Mouse (Mus musculus) lung, postnatal 36 days (tissue): ENCODE measurements around the gene Atp2a2.
A peak's percentile ranks its signal among the peaks of the same experiment; 100 is the strongest.

Experiments
- DNase-seq: peaks from one replicate; pipeline ENCODE4 v3.0.0; 2022; ENCODE audit warnings: mixed read lengths

The Atp2a2 gene

DNA sequence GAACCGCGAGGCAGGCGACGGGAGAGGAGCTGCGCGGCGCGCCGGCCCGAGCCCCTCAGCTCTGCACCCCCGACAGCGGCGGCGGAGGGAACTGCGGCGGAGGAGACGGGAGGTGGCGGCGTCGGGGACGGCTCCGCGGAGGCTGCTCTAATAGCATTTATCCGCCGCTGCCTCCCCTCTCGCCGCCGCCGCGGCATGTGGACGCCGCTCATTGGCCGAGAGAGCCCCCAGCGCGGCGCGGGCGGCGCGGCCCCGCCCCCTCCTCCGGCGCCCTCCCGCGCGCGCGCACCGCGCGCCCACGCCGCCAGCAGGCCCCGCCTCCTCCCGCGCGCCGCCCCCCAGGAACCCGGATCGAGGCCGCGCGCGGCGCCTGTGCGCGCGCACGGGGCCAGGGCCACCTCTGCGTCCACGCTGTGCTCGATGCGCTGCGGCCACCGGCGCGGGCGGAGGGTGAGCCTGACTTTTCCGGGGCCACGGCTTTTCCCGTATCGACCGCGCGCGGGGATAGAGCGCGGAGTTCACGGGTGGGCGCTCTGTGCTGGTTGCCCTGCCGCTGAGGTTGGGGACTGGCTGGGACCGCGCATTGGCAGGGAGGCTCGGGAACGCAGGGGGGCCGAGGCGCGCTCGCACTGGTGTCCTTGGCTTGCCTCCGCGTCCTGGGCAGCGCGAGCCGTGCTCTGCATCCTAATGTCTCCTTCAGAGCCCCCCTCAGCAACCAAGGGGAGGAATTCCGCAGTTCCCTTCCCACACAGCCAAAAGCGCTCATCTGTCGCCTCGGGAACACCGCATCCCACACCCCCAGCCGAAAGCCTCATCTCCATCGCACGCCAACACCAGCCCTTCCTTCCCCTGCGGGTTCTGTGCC lies at the start of gene Atp2a2:
TSS of gene Atp2a2 (minus strand) at position 149 of the 865 bp plus-strand sequence.
- peak; percentile 92 for DNase-seq

DNA sequence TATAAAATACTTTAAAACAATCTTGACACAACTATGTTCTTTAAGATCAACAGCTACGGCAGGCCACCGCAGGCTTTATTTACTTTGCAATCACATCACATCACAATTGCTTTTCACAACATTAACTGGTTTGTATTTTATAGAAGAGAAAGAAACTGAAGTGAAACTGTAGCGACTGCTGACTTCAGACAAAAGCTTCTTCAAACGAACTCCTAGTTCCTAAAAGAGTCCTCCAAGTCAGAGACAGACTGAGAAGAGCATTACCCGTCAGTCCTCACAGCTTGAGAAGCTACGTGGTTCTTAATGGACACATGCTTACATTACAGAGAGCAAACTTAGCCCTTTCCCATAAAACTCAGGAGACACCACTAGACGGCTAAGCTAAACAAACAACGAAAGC lies 48.4 kb upstream of the Atp2a2 start:
- DNase-seq: no peak

DNA sequence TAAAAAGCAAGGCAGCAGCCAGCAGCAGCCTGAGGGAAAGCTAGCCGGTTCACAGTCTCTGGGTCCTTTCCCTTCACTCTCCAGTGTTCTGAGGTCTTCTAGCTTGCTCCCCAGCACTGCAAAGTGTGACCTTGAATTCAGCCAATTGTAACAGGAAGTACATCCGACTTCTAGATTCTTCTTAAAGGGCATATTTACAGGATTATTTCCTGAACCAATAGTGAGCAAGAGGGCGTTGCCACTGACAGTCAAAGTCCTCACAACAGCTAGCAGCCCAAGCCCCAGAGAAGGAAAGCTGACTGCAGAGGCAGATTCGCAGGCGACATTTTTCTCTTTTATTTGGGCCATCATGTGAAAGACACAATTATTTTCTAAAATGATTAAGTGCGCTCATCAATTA lies 46.6 kb upstream of the Atp2a2 start:
- DNase-seq: peak; percentile 73

DNA sequence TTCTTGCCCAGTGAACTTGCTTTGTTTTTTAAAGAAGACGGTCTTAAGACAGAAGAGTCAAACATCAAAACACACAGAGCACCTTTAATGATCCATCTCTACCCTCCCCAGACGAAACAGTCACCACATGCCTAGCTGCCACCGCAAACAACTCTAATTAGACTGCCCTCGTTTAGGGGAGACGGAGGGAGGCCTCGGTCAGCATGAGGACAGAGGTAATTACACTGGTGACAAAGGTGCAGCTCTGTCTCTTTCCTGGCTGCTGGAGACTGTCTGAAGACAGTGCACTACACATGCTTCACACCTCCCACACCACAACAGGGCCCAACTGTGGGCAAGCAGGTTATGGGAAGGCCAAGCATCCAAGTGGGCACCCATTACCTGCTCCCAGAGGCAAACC lies 45.8 kb upstream of the Atp2a2 start:
- DNase-seq: no peak

DNA sequence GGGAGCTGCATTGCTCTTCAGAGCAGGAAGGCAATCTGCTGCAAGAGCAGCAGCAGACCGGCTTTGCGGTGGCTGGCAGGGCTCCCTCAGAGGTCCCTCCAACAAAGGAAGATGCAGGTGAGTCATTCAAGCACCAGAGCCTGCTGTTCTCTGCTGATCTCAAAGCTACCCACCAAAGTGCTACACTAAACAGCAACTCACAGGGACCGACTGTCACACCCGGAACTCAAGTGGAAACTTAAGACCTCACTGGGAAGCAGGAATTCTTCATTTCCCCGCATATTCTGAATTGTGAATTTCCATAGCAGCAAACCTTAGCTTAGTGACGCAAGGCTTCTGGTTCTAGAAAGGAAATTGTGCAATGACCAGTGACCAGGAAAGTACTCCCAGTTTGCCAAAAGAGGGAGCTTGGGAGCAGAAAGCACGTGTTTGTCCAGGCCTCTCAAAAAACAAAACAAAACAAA lies 45.3 kb upstream of the Atp2a2 start:
- DNase-seq: peak; percentile 86

DNA sequence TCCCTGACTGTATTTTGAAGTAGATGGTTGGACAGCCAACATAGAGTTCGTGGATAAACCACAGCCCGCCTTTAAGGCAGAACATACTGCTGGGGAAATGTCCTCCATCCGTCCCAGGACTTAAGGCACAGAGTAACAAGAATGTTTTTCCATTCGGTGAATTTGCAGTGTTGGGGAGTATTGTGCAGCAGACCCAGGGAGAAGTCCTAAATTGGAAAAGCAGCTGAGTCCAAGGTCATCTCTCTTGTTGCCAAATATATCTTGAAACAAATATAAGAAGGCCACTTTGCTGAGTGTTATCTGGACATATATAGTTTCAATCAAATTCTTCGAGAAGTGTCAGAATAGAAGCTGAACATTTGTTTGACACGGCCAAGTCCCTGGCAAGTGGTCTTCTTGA lies 41.4 kb upstream of the Atp2a2 start:
- no peak for DNase-seq

DNA sequence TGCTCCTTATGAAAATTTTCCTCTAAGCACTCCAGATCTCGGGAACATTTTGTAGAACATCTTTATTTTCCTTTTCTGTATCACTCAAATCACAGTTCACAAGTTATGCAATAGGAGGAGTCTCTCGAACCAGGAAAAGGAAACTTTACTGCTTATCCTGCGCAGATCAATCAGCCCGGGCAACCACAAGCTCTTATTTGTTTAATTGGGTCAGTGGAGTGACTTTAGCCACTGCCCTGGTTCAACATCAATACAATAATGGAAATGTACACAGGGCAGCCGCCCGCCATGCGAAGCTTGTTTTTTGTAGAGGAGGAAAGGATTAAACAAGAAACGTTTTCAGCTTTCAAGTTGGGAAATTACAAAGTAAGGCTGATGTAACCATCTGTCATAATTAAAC lies 39.8 kb upstream of the Atp2a2 start:
- DNase-seq: no peak

DNA sequence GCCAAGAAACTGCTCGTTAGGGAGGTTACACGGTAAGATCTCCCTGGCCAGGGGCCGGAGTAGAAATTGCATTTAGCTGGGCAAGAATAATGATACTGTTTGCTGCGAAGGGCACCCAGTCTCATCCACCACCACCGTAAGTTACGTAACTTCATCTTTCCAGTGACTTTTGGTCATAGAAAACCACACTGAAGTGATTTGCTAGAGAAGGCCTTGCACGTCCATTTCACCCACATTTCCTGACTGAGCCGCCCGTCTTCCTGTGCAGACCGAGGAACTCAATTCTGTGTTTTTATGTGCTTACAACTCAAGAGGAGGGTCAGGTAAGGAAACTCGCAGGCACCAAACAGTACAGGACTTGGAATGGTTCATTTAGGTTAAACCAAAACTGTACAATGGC lies 36.1 kb upstream of the Atp2a2 start:
- DNase-seq: no peak

DNA sequence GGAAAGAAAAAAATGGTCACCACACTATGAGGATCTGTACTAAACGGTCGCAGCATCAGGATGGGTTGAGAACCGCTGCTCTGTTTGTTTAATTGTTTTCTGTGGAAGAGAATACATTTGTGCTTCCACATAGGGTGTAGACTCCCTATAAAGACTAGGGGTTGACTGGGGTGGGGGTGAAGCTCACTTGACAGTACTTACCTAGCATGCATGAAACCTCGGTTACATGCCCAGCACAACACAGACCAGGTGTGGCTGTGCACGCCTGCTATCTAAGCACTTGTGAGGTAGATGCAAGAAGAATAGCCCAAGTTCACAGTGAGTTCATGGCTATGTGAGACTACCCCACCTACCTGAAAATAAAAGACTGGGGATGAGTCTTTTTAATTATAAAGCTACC lies 35.6 kb upstream of the Atp2a2 start:
- no peak for DNase-seq

DNA sequence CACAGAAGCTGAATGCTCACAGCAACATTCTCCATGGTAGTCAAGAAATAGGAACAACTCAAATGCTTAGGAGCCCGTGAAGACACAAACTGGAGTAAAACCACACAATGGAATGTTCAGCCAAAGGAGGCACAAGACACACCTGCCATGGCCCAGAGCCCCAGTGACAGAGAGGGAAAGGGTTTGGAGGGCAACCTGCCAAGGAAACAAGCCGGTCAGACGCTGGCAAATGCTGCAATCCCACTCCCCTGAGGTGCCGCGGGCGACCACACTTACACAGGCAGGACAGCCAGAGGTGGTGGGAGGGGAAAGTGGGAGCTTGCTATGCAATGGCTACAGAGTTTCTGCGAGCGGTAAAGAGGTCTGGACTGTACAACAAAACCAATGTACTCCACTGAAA lies 31.9 kb upstream of the Atp2a2 start:
- no peak for DNase-seq

DNA sequence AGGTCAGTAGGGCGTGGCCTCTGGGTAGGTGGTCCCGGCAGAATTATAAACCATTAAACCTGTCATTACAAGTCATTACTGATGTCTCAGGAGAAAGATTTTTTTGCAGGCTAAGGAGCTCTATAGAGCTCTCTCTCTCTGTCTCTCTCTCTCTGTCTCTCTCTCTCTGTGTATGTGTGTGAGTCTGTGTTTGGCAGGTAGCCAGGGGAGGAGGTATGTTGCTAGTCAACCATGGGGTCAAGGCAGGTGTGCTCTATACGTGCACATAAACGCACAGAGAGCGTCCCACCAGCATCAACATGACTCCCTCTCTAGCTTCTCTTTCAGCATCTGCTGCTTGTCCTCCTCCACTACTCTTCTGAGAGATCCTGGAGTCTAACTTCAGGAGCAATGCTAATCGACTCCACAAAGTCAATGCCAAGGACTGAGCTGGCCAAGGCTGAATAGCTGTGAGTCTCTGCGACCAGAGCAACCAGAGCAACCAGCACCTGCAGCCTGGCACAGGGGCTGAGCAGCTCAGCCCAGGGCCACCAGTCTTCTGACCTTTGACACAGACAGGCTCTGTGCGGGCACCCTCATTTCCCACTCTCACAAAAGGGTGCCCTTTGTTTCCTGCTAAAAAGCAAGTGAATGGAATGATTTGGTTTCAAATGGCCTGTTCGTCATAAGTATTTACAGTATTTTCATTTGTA lies 28.0 kb upstream of the Atp2a2 start:
- no peak for DNase-seq

DNA sequence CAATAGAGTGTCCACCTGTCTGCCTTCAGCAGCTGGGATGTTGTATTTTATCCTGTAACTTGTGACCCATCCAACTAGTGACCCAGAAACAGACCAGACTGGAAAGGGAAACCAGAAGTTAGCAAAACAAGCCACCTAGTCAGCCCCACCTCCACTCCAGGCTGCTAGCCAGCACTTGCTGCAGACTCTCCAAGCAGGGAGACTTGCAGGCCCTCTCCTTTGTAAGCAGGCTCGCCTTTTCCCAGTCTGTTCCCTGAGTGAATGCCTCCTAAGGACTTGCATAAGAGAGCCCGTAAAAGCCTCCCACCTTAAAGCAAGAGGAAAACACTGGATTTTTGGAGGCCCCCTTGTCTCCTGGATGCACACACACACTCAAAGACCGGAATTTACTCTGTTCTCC lies 27.3 kb upstream of the Atp2a2 start:
- peak; percentile 83 for DNase-seq

DNA sequence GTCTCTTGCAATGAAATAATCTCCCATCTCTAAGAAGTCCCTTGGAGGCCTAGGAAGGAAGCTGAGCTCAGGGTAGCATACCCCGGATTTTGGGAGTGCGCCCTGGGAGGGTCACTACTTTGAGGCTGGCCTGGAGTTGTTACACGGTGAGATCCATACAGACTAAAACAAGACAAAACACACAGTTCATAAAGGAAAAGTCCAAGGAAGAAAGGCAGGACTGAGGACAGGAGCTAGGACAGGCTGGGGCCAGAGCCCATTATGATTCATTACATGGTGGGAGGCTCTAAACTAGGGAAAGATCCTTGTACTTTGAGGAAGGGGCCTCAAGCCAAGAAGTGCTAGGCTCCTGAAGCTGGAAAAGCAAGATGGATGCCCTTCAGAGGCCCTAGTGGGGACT lies 26.6 kb upstream of the Atp2a2 start:
- DNase-seq: no peak

DNA sequence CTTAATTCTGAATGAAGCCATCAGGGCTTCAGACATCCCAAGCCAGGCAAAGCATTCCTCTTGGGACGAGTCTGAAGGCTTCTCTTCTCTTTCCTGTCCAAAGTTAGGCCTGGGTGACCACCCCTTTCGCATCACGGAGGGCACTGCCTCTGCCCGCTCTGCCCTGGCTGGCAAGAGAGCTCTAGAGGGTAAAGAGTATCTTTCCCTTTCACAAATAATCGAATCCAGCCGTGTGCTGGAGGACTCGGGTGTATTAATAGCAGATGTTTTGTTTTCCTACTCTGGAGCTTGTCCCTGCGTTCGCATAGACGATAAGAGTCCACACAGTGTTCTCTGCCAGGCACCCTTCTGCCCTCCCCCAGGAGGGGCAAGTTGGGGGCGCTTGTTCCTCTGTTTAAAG lies 25.7 kb upstream of the Atp2a2 start:
- DNase-seq: no peak

DNA sequence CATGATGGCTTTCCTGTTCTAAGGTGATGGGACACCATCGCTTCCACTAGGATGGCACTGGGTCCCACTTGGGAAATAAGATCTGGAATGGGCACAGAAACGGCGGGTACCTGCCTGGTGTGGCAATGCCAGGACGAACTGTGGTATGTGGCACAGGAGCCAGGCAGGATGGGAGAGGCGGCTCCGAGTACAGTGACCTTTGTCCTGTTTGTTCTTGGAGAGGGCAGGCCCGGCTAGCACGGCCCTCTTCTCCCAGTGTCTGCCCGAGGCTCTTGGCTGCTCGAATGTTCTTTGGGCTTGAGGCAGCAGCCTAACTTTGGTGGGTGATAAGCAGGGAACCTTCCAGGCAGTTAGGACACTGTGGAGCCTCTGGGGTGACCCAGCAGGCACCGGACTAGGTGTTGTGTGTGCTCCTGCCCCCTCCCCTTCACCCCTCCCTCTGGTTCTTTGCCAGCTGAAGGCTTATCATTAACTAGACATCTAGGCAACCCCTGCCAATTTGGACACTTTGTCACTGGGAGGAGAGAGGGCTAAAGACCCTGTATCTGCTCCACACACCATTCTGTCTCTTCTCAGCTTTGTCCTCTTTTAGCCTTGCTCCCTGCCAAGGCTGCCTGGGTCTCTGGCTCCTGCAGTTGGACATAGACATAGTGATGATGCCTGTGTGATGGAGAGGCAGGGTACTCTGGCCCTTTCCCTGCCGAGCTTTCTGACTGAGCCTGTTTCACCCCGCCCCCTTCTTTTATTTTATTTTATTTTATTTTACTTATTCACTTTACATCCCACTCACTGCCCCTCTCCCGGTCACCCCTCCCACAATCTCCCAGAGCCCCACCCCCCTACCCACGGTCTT lies 25.1 kb upstream of the Atp2a2 start:
- DNase-seq: peak; percentile 74

DNA sequence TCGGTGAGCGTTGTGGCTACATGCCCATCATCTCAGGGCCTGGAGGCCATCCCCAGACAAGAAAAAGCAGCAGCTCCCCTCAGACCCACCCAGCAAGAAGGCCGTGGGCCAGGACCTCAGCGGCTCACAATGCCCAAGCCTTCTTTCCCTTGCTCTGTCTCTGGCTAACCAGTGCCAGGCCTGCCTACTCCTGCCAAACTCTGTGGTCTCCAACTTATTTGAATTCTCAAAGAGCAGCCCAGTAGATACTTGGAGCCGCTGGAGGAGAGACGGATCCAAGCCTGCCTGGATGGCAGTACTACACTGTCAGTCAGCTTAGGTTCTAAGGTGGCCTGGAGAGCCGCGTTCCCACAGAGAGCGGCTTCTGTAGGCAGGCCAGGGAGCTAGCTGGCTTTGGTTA lies 24.4 kb upstream of the Atp2a2 start:
- no peak for DNase-seq

DNA sequence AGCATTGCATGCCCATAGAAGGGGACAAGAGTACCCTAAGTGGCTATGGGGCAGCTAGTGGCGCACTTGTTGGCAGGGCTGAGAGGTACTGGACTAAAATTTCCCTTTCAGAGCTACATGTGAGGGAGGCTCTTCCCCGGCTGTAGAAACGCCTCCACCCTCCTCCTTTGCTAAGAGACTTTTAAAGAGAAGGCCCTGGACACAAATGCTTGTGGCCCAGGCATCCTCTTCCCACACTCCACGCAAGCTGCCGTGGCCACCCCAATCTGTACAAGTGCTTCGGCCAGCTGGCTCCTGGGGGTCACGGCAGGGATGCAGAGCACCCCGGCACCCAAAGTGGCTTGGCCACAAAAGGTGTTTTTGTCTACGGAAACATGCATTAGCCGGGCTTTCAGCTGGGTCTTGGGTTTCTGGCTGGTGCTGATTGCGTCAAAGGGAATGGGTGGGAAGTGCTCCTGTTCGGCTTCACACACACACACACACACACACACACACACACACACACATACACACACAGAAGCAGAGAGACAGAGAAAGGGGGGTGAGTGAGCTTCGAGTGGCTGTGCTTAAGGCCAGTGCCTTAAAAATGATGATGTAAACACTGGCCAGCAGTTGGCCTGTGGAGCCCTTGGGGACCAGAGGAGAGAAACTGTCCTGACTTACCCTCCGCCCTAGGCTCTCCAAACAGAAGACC lies 23.4 kb upstream of the Atp2a2 start:
- DNase-seq: peak; percentile 50

DNA sequence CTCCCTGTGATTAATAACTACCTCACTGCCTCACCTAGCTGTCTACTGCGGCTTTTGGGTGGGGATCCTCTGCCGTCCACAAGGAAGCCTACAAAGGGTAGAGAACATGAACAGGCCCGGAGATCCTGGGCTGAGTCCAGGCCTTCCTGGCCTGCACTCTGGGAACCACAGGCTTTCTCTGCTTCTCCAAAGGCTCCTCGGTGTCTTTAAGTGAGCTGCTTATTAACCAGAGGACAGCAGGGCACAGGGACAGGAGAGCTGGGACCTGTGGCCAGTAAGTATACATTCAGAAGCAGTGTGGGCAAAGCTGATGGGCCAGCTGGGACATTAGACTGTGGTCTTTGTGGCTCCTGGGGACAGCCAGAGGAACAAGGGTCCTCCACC lies 22.8 kb upstream of the Atp2a2 start:
- no peak for DNase-seq

DNA sequence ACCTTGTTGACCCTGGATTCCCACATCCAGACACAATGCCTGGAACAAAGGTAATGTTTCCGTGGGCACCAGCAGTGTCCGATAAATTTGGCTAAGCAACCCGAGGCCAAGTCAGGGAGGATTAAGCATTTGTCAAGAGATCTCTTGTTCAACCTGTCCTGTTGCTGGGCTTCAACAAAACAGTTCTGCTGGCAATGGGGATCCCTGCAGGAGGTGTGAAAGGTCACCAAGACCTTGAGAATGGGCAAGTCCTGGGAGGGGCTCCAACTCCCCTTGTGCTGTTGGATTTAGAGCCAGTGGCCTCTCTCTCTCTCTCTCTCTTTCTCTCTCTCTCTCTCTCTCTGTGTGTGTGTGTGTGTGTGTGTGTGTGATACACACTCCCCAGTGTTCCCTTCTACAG lies 22.2 kb upstream of the Atp2a2 start:
- no peak for DNase-seq

DNA sequence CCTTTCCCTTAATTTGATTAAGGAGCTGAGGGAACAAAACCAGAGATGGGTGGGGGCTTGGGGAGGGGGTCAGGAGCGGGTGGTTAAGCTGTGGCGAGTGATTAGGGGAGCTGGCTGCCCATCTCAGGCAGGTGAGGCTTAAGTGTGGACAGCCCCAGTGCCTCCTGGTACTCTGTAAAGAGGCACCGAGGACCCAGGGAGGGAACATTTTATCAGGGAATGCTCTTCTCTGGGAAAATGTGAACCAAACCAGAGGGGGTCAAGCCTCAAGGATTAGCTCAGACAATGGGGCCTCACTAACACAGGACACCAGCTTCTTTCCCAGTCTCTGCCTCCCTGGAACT lies 19.1 kb upstream of the Atp2a2 start:
- DNase-seq: no peak

DNA sequence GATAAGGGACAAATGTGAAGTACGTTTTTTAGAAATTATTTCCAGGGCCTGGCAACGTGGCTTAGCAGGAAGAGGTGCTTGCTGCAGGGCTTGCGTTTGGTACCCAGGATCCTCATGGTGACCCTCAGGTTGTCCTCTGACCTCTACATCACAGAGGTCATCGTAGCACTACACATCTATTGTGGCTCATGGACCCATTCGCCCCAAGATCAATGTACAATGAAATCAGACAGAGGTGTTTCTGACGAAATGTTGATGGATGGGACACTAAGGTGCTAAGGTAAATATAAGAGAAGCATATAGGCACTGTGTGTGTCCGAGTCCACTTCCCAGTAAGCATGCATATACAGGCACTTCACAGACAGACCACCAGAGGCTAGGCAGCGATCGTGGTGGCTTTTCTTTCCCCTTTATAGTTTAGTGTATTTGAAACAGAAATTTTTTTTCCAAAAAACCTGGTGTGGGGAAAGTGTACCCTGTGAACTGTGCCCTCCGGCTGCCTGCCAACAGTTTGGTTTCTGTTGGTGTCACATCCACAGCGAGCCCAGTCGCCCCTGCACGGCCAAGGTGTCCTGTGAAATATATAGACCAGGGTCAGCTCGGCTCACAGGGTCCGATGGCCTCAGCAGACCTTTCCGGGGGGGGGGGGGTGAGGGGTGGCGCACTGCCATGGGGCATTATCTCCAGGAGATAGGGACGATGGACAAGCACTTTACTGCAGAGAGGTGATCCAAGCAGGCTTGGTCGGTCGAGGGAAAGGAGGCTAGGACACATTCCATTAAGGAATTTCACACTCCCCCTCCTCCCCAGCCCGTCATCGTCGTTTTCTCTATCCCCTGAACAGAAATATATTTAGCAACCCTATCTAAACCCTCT lies 18.5 kb upstream of the Atp2a2 start:
- no peak for DNase-seq
